8 mouse cellular contexts compared by ENCODE assay signal in the genomic region with DNA sequence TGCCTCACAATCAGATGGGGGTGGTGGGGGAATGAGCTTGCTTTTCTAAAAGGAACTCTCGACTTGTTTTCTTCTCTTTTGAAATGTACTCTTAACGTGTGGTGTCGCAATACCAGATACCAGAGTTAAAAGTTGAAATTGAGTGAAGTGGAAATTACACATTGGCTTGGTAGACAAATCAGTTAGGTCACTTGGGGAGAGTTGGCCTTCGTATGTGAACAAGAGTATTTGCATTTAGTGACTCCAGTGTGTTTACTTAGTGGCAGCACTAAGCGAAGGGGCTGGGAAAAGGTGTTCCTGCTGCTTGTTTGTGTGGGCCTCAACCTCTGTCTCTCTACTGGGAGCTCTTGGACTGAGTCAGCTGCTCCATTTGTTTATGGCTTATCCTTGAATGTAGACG. TPM values are rescaled to one million over a fixed set of nuclear protein-coding genes. Genes with fewer than 3 reads are reported as not detected.
A peak's percentile ranks its signal among the peaks of the same experiment; 100 is the strongest.
DNase-seq lines count a peak whose midpoint lies in the region; ATAC-seq lines count a peak whose summit lies in the region.

No protein-coding gene starts in this region.

- WGBS in kidney, embryonic 15.5 days = 17% methylated on average over 6 of the region's 6 CpGs
- WGBS in embryonic facial prominence, embryonic 14.5 days = 26% methylated on average over 6 of the region's 6 CpGs
- WGBS in limb, embryonic 11.5 days = 29% methylated on average over 6 of the region's 6 CpGs
- 28% methylated on average over 6 of the region's 6 CpGs for WGBS in midbrain, embryonic 13.5 days

- peaks cover 16% of the 10 kb centered on the region for H3K4me1 ChIP-seq in kidney, embryonic 15.5 days
- H3K4me1 ChIP-seq in embryonic facial prominence, embryonic 14.5 days (ENCODE audit: control insufficient read depth, insufficient read depth, low read length) = peaks cover 11% of the 10 kb centered on the region
- H3K4me1 ChIP-seq in limb, embryonic 11.5 days (ENCODE audit: control insufficient read depth, insufficient read depth, low read length) = peaks cover 8% of the 10 kb centered on the region
- H3K4me1 ChIP-seq in midbrain, embryonic 13.5 days (replicated peaks) = peaks cover 25% of the 10 kb centered on the region

- no peaks in the 10 kb centered on the region for H3K36me3 ChIP-seq in kidney, embryonic 15.5 days
- H3K36me3 ChIP-seq in embryonic facial prominence, embryonic 14.5 days (ENCODE audit: control insufficient read depth, insufficient read depth, low read length) = no peaks in the 10 kb centered on the region
- no peaks in the 10 kb centered on the region for H3K36me3 ChIP-seq in limb, embryonic 11.5 days (ENCODE audit: control insufficient read depth, insufficient read depth, low read length)
- no peaks in the 10 kb centered on the region for H3K36me3 ChIP-seq in midbrain, embryonic 13.5 days

- DNase-seq in kidney, adult 9 months = no peak
- DNase-seq in embryonic facial prominence, embryonic 14.5 days (ENCODE audit: low spot score) = no peak
- no peak for DNase-seq in limb, embryonic 11.5 days (ENCODE audit: low spot score)
- DNase-seq in cerebellum, postnatal 4 days (ENCODE audit: low spot score in 2 of 2) = no peak
- no peak for DNase-seq in gastrocnemius, postnatal 4 days (ENCODE audit: low spot score in 2 of 2)

- no peaks in the 10 kb centered on the region for H3K27me3 ChIP-seq in kidney, embryonic 15.5 days
- no peaks in the 10 kb centered on the region for H3K27me3 ChIP-seq in embryonic facial prominence, embryonic 14.5 days (replicated peaks; ENCODE audit: control insufficient read depth, insufficient read depth, low read length)
- no peaks in the 10 kb centered on the region for H3K27me3 ChIP-seq in limb, embryonic 11.5 days (ENCODE audit: control insufficient read depth, insufficient read depth, low read length)
- no peaks in the 10 kb centered on the region for H3K27me3 ChIP-seq in midbrain, embryonic 13.5 days

- peak overlapping the region; percentile 83 for H3K4me3 ChIP-seq in kidney, embryonic 15.5 days (replicated peaks)
- H3K4me3 ChIP-seq in embryonic facial prominence, embryonic 14.5 days (ENCODE audit: low read depth, low read length) = peak overlapping the region; percentile 85
- H3K4me3 ChIP-seq in limb, embryonic 11.5 days (ENCODE audit: low read depth, low read length) = peak overlapping the region; percentile 98
- H3K4me3 ChIP-seq in midbrain, embryonic 13.5 days (replicated peaks) = peak overlapping the region; percentile 92

- no peak for ATAC-seq in kidney, embryonic 15.5 days (replicated peaks; ENCODE audit: low FRiP score)
- ATAC-seq in embryonic facial prominence, embryonic 14.5 days (ENCODE audit: low read depth) = no peak
- ATAC-seq in limb, embryonic 11.5 days (ENCODE audit: insufficient number of reproducible peaks, low FRiP score, low TSS enrichment, low read depth) = no peak
- ATAC-seq in midbrain, embryonic 13.5 days = no peak
- ATAC-seq in megakaryocyte-erythroid progenitor cell, adult 5-6 weeks (replicated peaks; ENCODE audit: low FRiP score, low TSS enrichment, poor library complexity, severe bottlenecking) = no peak

- H3K4me2 ChIP-seq in kidney, embryonic 15.5 days = peak overlapping the region; percentile 79
- H3K4me2 ChIP-seq in embryonic facial prominence, embryonic 14.5 days (ENCODE audit: low read depth, low read length) = peak overlapping the region; percentile 61
- peak overlapping the region; percentile 83 for H3K4me2 ChIP-seq in limb, embryonic 11.5 days (ENCODE audit: low read depth, severe bottlenecking)
- peak overlapping the region; percentile 80 for H3K4me2 ChIP-seq in midbrain, embryonic 13.5 days (replicated peaks)

- no peak overlapping the region for H3K27ac ChIP-seq in kidney, embryonic 15.5 days
- H3K27ac ChIP-seq in embryonic facial prominence, embryonic 14.5 days (replicated peaks; ENCODE audit: low read depth, low read length) = no peak overlapping the region
- no peak overlapping the region for H3K27ac ChIP-seq in limb, embryonic 11.5 days (replicated peaks; ENCODE audit: low read depth, low read length)
- H3K27ac ChIP-seq in midbrain, embryonic 13.5 days = no peak overlapping the region

- no peaks in the 10 kb centered on the region for H3K9me3 ChIP-seq in kidney, embryonic 15.5 days (replicated peaks)
- no peaks in the 10 kb centered on the region for H3K9me3 ChIP-seq in embryonic facial prominence, embryonic 14.5 days (ENCODE audit: control insufficient read depth, low read length)
- no peaks in the 10 kb centered on the region for H3K9me3 ChIP-seq in limb, embryonic 11.5 days (ENCODE audit: control insufficient read depth, low read length)
- H3K9me3 ChIP-seq in midbrain, embryonic 13.5 days = no peaks in the 10 kb centered on the region

- H3K9ac ChIP-seq in kidney, embryonic 15.5 days = peak overlapping the region; percentile 89
- peak overlapping the region; percentile 85 for H3K9ac ChIP-seq in embryonic facial prominence, embryonic 14.5 days (ENCODE audit: low read depth, low read length)
- peak overlapping the region; percentile 89; the same call in 1 of the 2 replicates for H3K9ac ChIP-seq in limb, embryonic 11.5 days (ENCODE audit: low read length)
- H3K9ac ChIP-seq in midbrain, embryonic 13.5 days (replicated peaks) = peak overlapping the region; percentile 91

RNA-seq across cellular contexts. Expression of gene D230025D16Rik, which starts 1.0 kb away (rescaled TPM):
- polyA plus RNA-seq in kidney, embryonic 15.5 days (2015; fragmentation: Nextera tagmentation; extraction: Ambion mirVana) = 23.8 and 25.2 TPM in 2 replicates
- 25.4 and 27.0 TPM in 2 replicates for polyA plus RNA-seq in embryonic facial prominence, embryonic 14.5 days (2014; fragmentation: Nextera tagmentation; extraction: Ambion mirVana)
- 29.9 and 32.5 TPM in 2 replicates for polyA plus RNA-seq in limb, embryonic 11.5 days (2014; fragmentation: Nextera tagmentation; extraction: Ambion mirVana)
- 30.5 and 33.7 TPM in 2 replicates for polyA plus RNA-seq in midbrain, embryonic 13.5 days (2015; fragmentation: Nextera tagmentation; extraction: Ambion mirVana)
- 10 to 100 TPM; 16.2 to 16.5 TPM for total RNA-seq in gastrocnemius, postnatal 4 days (2021)
- total RNA-seq in megakaryocyte-erythroid progenitor cell, adult 5-6 weeks (2014; fragmentation: Nextera tagmentation) = 22.9 and 24.2 TPM in 2 replicates
- 11.3 and 15.1 TPM in 2 replicates for total RNA-seq in megakaryocyte-erythroid progenitor cell, adult 5-6 weeks (2017)

RNA-seq across cellular contexts. Expression of gene B3gnt9, which starts 29.0 kb away (rescaled TPM):
- polyA plus RNA-seq in kidney, embryonic 15.5 days (2015; fragmentation: Nextera tagmentation; extraction: Ambion mirVana) = 9.6 and 13.5 TPM in 2 replicates
- polyA plus RNA-seq in embryonic facial prominence, embryonic 14.5 days (2014; fragmentation: Nextera tagmentation; extraction: Ambion mirVana) = 37.0 and 42.8 TPM in 2 replicates
- polyA plus RNA-seq in limb, embryonic 11.5 days (2014; fragmentation: Nextera tagmentation; extraction: Ambion mirVana) = 2.4 and 3.4 TPM in 2 replicates
- polyA plus RNA-seq in midbrain, embryonic 13.5 days (2015; fragmentation: Nextera tagmentation; extraction: Ambion mirVana) = 3.6 and 4.2 TPM in 2 replicates
- total RNA-seq in gastrocnemius, postnatal 4 days (2021) = 10 to 100 TPM; 14.9 to 15.3 TPM
- 1.4 and 2.6 TPM in 2 replicates for total RNA-seq in megakaryocyte-erythroid progenitor cell, adult 5-6 weeks (2014; fragmentation: Nextera tagmentation)
- total RNA-seq in megakaryocyte-erythroid progenitor cell, adult 5-6 weeks (2017) = 0.23 TPM in 1 of 2 replicates, not detected in the other

RNA-seq across cellular contexts. Expression of gene Tradd, which starts 38.5 kb away (rescaled TPM):
- polyA plus RNA-seq in kidney, embryonic 15.5 days (2015; fragmentation: Nextera tagmentation; extraction: Ambion mirVana) = 20.0 and 24.2 TPM in 2 replicates
- polyA plus RNA-seq in embryonic facial prominence, embryonic 14.5 days (2014; fragmentation: Nextera tagmentation; extraction: Ambion mirVana) = 21.1 and 23.3 TPM in 2 replicates
- 11.1 and 13.6 TPM in 2 replicates for polyA plus RNA-seq in limb, embryonic 11.5 days (2014; fragmentation: Nextera tagmentation; extraction: Ambion mirVana)
- 12.5 and 13.4 TPM in 2 replicates for polyA plus RNA-seq in midbrain, embryonic 13.5 days (2015; fragmentation: Nextera tagmentation; extraction: Ambion mirVana)
- 10 to 100 TPM in 1 of 2 experiments, 1 to 10 TPM in 1; 6.6 to 10.2 TPM for total RNA-seq in gastrocnemius, postnatal 4 days (2021)
- 10.1 and 18.1 TPM in 2 replicates for total RNA-seq in megakaryocyte-erythroid progenitor cell, adult 5-6 weeks (2014; fragmentation: Nextera tagmentation)
- total RNA-seq in megakaryocyte-erythroid progenitor cell, adult 5-6 weeks (2017) = 14.0 and 15.0 TPM in 2 replicates

RNA-seq across cellular contexts. Expression of gene Fbxl8, which starts 38.5 kb away (rescaled TPM):
- polyA plus RNA-seq in kidney, embryonic 15.5 days (2015; fragmentation: Nextera tagmentation; extraction: Ambion mirVana) = 2.3 and 2.7 TPM in 2 replicates
- polyA plus RNA-seq in embryonic facial prominence, embryonic 14.5 days (2014; fragmentation: Nextera tagmentation; extraction: Ambion mirVana) = 2.9 and 3.2 TPM in 2 replicates
- 1.2 and 1.3 TPM in 2 replicates for polyA plus RNA-seq in limb, embryonic 11.5 days (2014; fragmentation: Nextera tagmentation; extraction: Ambion mirVana)
- polyA plus RNA-seq in midbrain, embryonic 13.5 days (2015; fragmentation: Nextera tagmentation; extraction: Ambion mirVana) = 0.48 and 0.61 TPM in 2 replicates
- total RNA-seq in gastrocnemius, postnatal 4 days (2021) = 1 to 10 TPM; 2.2 to 2.7 TPM
- total RNA-seq in megakaryocyte-erythroid progenitor cell, adult 5-6 weeks (2014; fragmentation: Nextera tagmentation) = 2.4 and 2.7 TPM in 2 replicates
- 1.7 and 1.9 TPM in 2 replicates for total RNA-seq in megakaryocyte-erythroid progenitor cell, adult 5-6 weeks (2017)

RNA-seq across cellular contexts. Expression of gene Hsf4, which starts 43.7 kb away (rescaled TPM):
- polyA plus RNA-seq in kidney, embryonic 15.5 days (2015; fragmentation: Nextera tagmentation; extraction: Ambion mirVana) = 0.12 and 0.13 TPM in 2 replicates
- 0.38 and 0.49 TPM in 2 replicates for polyA plus RNA-seq in embryonic facial prominence, embryonic 14.5 days (2014; fragmentation: Nextera tagmentation; extraction: Ambion mirVana)
- not detected in 2 replicates for polyA plus RNA-seq in limb, embryonic 11.5 days (2014; fragmentation: Nextera tagmentation; extraction: Ambion mirVana)
- polyA plus RNA-seq in midbrain, embryonic 13.5 days (2015; fragmentation: Nextera tagmentation; extraction: Ambion mirVana) = 0.17 and 0.38 TPM in 2 replicates
- under 1 TPM; 0.21 to 0.29 TPM for total RNA-seq in gastrocnemius, postnatal 4 days (2021)
- total RNA-seq in megakaryocyte-erythroid progenitor cell, adult 5-6 weeks (2014; fragmentation: Nextera tagmentation) = not detected in 2 replicates
- total RNA-seq in megakaryocyte-erythroid progenitor cell, adult 5-6 weeks (2017) = not detected in 2 replicates
